Mouse (Mus musculus) forebrain, embryonic 13.5 days (tissue): ENCODE measurements at regions not wholly inside any gene's neighbourhood (a gene's known extent, or its start where the extent isn't known, plus 50 kb on each side); places are given as distances from the start of the nearest gene placed in this dataset.
"Not testable (repeated sequence)": the region's sequence is repeated elsewhere in the genome, so short reads cannot be mapped to it uniquely, and the experiment has no call there.

Experiments used
- ATAC-seq: fragments of 200-750 bp; cut with Nextera tagmentation; 2 replicates; pipeline ENCODE4 v1.8.0; 2017
- H3K27ac ChIP-seq: fragments of 300-500 bp; sonication (generic); 2 replicates; pipeline ENCODE4 v1.5.1; 2015; ENCODE audit warnings: inconsistent platforms, mild to moderate bottlenecking, moderate library complexity
- H3K27me3 ChIP-seq: fragments of 300-500 bp; sonication (generic); 2 replicates; pipeline ENCODE4 v1.6.1; 2015; ENCODE audit warnings: mild to moderate bottlenecking, inconsistent platforms
- H3K36me3 ChIP-seq: fragments of 300-500 bp; sonication (generic); 2 replicates; pipeline ENCODE4 v1.6.1; 2015; ENCODE audit warnings: mild to moderate bottlenecking, inconsistent platforms; ENCODE audit not compliant: poor library complexity, severe bottlenecking
- H3K4me1 ChIP-seq: fragments of 300-500 bp; sonication (generic); 2 replicates; pipeline ENCODE4 v1.6.1; 2015; ENCODE audit warnings: inconsistent platforms
- H3K4me2 ChIP-seq: fragments of 300-500 bp; sonication (generic); 2 replicates; pipeline ENCODE4 v1.6.1; 2015; ENCODE audit warnings: inconsistent platforms, mild to moderate bottlenecking, moderate library complexity
- H3K4me3 ChIP-seq: fragments of 300-500 bp; sonication (generic); 2 replicates; pipeline ENCODE4 v1.5.1; 2015; ENCODE audit warnings: mild to moderate bottlenecking, inconsistent platforms
- H3K9ac ChIP-seq: fragments of 300-500 bp; sonication (generic); 2 replicates; pipeline ENCODE4 v1.6.1; 2015; ENCODE audit warnings: mild to moderate bottlenecking, inconsistent platforms
- H3K9me3 ChIP-seq: fragments of 300-500 bp; sonication (generic); replicated peaks from 2 replicates; pipeline ENCODE4 v1.6.1; 2016; ENCODE audit warnings: inconsistent platforms
- WGBS: fragments of 180-500 bp; shearing (Covaris S2); methylation state at CpG from one replicate; pipeline ENCODE4 v1.1.7; 2015; 5-methylcytosine and 5-hydroxymethylcytosine counted together

DNA sequence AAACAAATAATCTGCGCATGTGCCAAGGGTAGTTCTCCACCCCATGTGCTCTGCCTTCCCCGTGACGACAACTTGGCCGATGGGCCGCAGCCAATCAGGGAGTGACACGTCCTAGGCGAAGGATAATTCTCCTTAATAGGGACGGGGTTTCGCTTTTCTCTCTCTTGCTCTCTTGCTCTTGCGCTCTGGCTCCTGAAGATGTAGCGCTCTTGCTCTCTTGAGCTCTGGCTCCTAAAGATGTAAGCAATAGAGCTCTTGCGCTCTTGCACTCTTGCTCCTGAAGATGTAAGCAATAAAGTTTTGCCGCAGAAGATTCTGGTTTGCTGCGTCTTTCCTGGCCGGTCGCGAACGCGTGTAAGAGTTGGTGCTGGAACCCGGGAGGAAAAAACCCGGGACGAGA, 384.3 kb upstream of the 5730507C01Rik start:
- peaks cover 21% of the 10 kb centered on the region for H3K9me3 ChIP-seq
- not testable (repeated sequence) for H3K4me1 ChIP-seq, H3K9ac ChIP-seq, H3K27me3 ChIP-seq, H3K27ac ChIP-seq, H3K4me3 ChIP-seq, H3K4me2 ChIP-seq, ATAC-seq, H3K36me3 ChIP-seq
- WGBS, result 96% methylated on average over 18 of the region's 22 CpGs

DNA sequence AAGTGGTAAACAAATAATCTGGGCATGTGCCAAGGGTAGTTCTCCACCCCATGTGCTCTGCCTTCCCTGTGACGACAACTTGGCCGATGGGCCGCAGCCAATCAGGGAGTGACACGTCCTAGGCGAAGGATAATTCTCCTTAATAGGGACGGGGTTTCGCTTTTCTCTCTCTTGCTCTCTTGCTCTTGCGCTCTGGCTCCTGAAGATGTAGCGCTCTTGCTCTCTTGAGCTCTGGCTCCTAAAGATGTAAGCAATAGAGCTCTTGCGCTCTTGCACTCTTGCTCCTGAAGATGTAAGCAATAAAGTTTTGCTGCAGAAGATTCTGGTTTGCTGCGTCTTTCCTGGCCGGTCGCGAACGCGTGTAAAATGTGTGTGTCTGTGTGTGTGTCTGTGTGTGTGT, 381.1 kb upstream of the 5730507C01Rik start:
- H3K27me3 ChIP-seq, H3K4me2 ChIP-seq, ATAC-seq, H3K4me3 ChIP-seq, H3K27ac ChIP-seq, H3K9ac ChIP-seq, H3K4me1 ChIP-seq, H3K36me3 ChIP-seq: not testable (repeated sequence)
- 95% methylated on average over 13 of the region's 16 CpGs for WGBS
- H3K9me3 ChIP-seq, result peaks cover 27% of the 10 kb centered on the region

DNA sequence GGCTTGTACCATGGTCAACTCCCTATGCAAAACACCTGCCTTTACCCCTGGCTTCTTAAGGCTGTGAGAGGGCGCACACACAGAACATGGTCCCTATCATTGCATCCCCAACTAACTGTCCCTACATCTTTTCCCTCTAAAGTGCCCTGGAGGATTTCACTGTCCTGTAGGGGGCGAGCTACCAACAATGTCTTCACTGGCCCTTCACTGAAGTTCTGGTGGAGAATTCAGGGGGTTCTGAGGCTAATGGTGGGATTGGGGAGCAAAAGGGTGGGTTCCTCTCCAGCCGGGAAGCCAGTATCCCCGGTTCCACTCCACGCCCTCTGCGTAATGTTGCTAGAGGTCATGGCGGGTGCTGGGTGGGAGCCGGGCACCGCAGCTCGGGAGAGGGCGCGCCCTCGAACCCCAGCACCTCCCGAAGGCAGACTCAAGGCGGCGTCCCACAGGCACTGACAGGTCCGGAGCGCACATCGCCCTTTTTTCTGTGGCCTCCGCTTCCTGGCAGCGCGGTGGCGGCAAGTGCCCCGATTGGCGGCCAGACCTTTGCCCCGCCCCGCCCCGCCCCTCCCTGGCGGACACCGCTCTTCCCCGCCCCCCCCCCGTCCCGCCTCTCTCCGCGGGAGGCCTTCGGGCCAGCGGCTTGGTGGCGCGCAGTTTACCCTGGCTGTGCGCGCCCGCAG, 378.9 kb upstream of the 5730507C01Rik start:
- 67% methylated on average over 22 of the region's 42 CpGs for WGBS
- Histone ChIP-seq H3K9me3 (peaks cover 36% of the 10 kb centered on the region), H3K27ac (no peak overlapping the region), H3K4me3 (no peak overlapping the region), H3K4me2 (no peak overlapping the region), H3K36me3 (no peaks in the 10 kb centered on the region), H3K9ac (no peak overlapping the region), H3K4me1 (no peaks in the 10 kb centered on the region), H3K27me3 (no peaks in the 10 kb centered on the region)
- ATAC-seq, result no peak

DNA sequence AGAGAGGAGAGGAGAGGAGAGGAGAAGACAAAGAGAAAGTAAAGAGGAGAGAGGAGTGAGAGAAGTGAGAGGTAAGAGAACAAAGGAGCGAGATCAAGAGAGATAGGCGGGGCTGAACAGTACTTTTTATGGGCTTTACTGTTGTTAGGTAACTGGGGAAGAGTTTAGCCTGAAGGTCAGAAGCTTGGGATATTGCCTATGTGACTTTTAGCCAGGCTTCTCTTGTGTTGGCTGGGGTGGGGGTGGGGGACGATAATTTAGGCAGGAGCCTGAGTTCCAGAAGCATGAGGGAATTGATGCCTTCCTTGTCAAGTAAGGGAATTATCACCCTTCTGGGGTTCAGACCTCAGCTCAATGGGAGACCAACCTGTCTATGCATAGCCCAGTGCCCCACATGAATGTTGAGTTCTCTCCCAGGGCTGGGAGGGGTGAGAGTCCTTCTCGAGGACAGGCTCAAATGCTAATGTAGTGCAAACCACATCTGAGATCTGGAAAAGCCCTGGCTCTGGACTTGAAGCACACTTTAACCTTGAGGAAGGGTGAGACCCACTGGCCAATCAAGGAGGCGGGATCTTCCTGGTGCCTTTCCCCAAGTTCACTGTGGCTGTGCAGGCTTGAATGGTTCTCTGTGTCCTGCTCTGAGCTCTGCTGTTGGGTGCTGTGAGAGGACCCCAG, 373.8 kb upstream of the 5730507C01Rik start:
- not testable (repeated sequence) for H3K27me3 ChIP-seq, H3K27ac ChIP-seq, H3K4me2 ChIP-seq, ATAC-seq, H3K4me1 ChIP-seq, H3K4me3 ChIP-seq, H3K9ac ChIP-seq, H3K36me3 ChIP-seq
- H3K9me3 ChIP-seq, result peaks cover 50% of the 10 kb centered on the region
- WGBS, result 76% methylated on average over 5 of the region's 5 CpGs
